Mouse (Mus musculus) heart, adult 2 months (tissue): Measurements from ENCODE around the gene Olfr47. TPM values are rescaled to one million over a fixed set of nuclear protein-coding genes. Genes with fewer than 3 reads are reported as not detected.
"Not testable (repeated sequence)": the region's sequence is repeated elsewhere in the genome, so short reads cannot be mapped to it uniquely, and the experiment has no call there.

ENCODE experiments used
- DNase-seq, 2 experiments: peaks; one replicate each; pipeline ENCODE4 v3.0.0; 2021
- H3K27ac ChIP-seq: fragments of 200-600 bp; 2 replicates; pipeline ENCODE4 v1.8.1; 2022
- H3K27me3 ChIP-seq: fragments of 200-500 bp; 2 replicates; pipeline ENCODE4 v1.6.1; 2012; ENCODE audit warnings: mild to moderate bottlenecking, low read length, inconsistent platforms, mixed read lengths; ENCODE audit not compliant: control insufficient read depth, insufficient read depth
- H3K36me3 ChIP-seq: fragments of 200-500 bp; 2 replicates; pipeline ENCODE4 v1.6.1; 2012; ENCODE audit warnings: low read length, inconsistent platforms; ENCODE audit not compliant: control insufficient read depth, insufficient read depth
- H3K4me1 ChIP-seq: fragments of 200-500 bp; 2 replicates; pipeline ENCODE4 v1.6.1; 2011; ENCODE audit warnings: low read length; ENCODE audit not compliant: control insufficient read depth, insufficient read depth
- H3K4me3 ChIP-seq: fragments of 200-600 bp; 2 replicates; pipeline ENCODE4 v1.8.1; 2022
- H3K79me2 ChIP-seq: fragments of 200-500 bp; replicated peaks from 2 replicates; pipeline ENCODE4 v1.6.1; 2012; ENCODE audit warnings: mild to moderate bottlenecking, inconsistent platforms, low read length, moderate library complexity, mixed read lengths; ENCODE audit not compliant: control insufficient read depth, insufficient read depth
- H3K9ac ChIP-seq: fragments of 200-500 bp; 2 replicates; pipeline ENCODE4 v1.6.1; 2012; ENCODE audit warnings: low read depth, mild to moderate bottlenecking, control low read depth, inconsistent platforms, low read length, mixed read lengths
- CTCF ChIP-seq: fragments of 200-600 bp; IDR thresholded peaks from 2 replicates; pipeline ENCODE4 v1.8.1; 2022; ENCODE audit warnings: antibody characterized with exemption, mild to moderate bottlenecking, moderate library complexity
- EP300 ChIP-seq: fragments of 200-500 bp; IDR thresholded peaks from 2 replicates; pipeline ENCODE4 v1.6.1; 2011; ENCODE audit warnings: low read depth, low read length, control low read depth; ENCODE audit not compliant: insufficient read depth
- POLR2A ChIP-seq: fragments of 200-500 bp; IDR thresholded peaks from 2 replicates; pipeline ENCODE4 v1.6.1; 2011; ENCODE audit warnings: mild to moderate bottlenecking, low read depth, low read length, control low read depth; ENCODE audit not compliant: insufficient read depth
- WGBS: fragments of 180-500 bp; shearing (Covaris S2); methylation state at CpG from one replicate; pipeline ENCODE4 v1.1.7; 2018; 5-methylcytosine and 5-hydroxymethylcytosine counted together
- intact Hi-C: fragments of 180-260 bp; cut with DNase I; formaldehyde crosslinking; loops from one replicate; pipeline ENCODE4 v1.15.1; 2025
- long read RNA-seq: library from polyadenylated mRNA; stranded (forward); transcript quantifications from one replicate; pipeline ENCODE4 v2.0.0, GENCODE M21; 2021
- polyA plus RNA-seq: library from polyadenylated mRNA; depleted of rRNA; stranded (reverse); fragments of >200 nt; gene quantifications from 2 replicates; pipeline ENCODE4 v1.2.3, GENCODE M21; 2012; rRNA removed
- total RNA-seq, 2 experiments: library from RNA; stranded (reverse); gene quantifications; 2 replicates each; pipeline ENCODE4 v1.2.3; 2021

The Olfr47 gene
- not detected for total RNA-seq
- polyA plus RNA-seq, result not detected in 2 replicates
- long read RNA-seq, result 0 reads

- WGBS, result 58% methylated on average over 1 of the region's 1 CpGs
- H3K4me3 ChIP-seq, intact Hi-C loops: not testable (repeated sequence)
These were observed at the start of gene Olfr47 for GRCm38 (mm10) chr6:43231255-43231654. TSS of gene Olfr47 (plus strand) at chr6:43231529.

GRCm38 (mm10) chr6:43190986-43191385 is 40.3 kb upstream of the Olfr47 start:
- 74% methylated on average over 3 of the region's 3 CpGs for WGBS
- no peak overlapping the region for H3K9ac ChIP-seq
- no peaks in the 10 kb centered on the region for H3K27me3 ChIP-seq
- H3K36me3 ChIP-seq, result no peaks in the 10 kb centered on the region
- no peak for TF ChIP-seq CTCF
- TF ChIP-seq EP300, result no peak
- TF ChIP-seq POLR2A, result no peak
- intact Hi-C loops, result no loop called here
- no peak for DNase-seq
- H3K79me2 ChIP-seq, result no peaks in the 10 kb centered on the region
- no peak overlapping the region for H3K4me3 ChIP-seq
- H3K4me1 ChIP-seq, result no peaks in the 10 kb centered on the region
- H3K27ac ChIP-seq, result no peak overlapping the region

More at GRCm38 (mm10) chr6:43231255-43231654, at the start of gene Olfr47:
- DNase-seq, H3K36me3 ChIP-seq, H3K4me1 ChIP-seq, H3K27ac ChIP-seq, H3K27me3 ChIP-seq, H3K79me2 ChIP-seq, H3K9ac ChIP-seq: not testable (repeated sequence)

GRCm38 (mm10) chr6:43196781-43197180 is 34.5 kb upstream of the Olfr47 start, which contains the start of gene Olfr435:
TSS of gene Olfr435 (plus strand) at chr6:43197146.
- TF ChIP-seq POLR2A, result no peak
- no peak for TF ChIP-seq CTCF
- no peak for TF ChIP-seq EP300
- Histone ChIP-seq H3K79me2 (no peaks in the 10 kb centered on the region), H3K4me1 (no peaks in the 10 kb centered on the region), H3K27ac (no peak within 1 kb of the TSS), H3K9ac (no peak within 1 kb of the TSS), H3K36me3 (no peaks in the 10 kb centered on the region), H3K27me3 (no peaks in the 10 kb centered on the region), H3K4me3 (no peak within 1 kb of the TSS)
- no peak for DNase-seq
- intact Hi-C loops, result no loop called here

DNA sequence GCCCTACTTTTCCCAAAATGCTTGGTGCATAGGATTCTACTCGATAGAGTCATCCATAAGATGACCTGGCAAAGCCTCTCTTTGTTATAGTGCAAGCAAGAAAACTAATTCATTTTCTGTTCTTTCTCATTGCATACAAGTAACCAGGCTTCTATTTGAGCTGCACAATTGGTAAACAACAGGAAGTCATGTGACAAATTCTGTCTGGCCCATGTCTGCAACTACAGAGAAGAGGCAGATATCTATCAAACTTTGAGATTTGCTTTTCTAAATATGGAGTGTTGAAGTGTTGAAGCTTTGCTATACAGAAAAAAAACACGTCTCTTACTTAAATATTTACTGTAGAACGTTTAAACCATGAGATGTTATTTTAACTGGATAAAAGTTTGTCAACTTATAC is 33.2 kb upstream of the Olfr47 start:
- TF ChIP-seq EP300, result no peak
- TF ChIP-seq CTCF, result no peak
- Histone ChIP-seq H3K9ac (no peak overlapping the region), H3K4me1 (no peaks in the 10 kb centered on the region), H3K4me3 (no peak overlapping the region), H3K27me3 (no peaks in the 10 kb centered on the region), H3K79me2 (no peaks in the 10 kb centered on the region), H3K27ac (no peak overlapping the region), H3K36me3 (no peaks in the 10 kb centered on the region)
- WGBS, result 46% methylated on average over 3 of the region's 3 CpGs
- no peak for DNase-seq
- intact Hi-C loops, result no loop called here

DNA sequence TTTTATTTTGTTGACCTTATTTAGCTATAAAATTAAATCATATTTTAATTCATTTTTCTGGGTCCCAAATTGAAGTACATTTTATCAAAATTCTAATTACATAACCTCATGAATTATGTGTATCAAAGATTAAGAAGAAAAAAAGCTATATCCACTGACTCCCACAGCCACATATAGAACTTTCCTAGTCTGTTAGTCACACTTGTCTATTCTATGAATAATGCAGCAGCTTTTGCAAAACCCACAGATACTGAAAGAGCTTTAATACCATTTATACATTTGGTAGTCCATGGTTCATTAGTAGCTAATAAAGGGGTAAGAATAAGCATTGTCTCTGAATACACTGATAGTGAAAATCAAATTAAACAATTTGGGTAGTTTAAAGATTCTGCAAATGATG is 28.5 kb upstream of the Olfr47 start:
- no peaks in the 10 kb centered on the region for H3K4me1 ChIP-seq
- no peak overlapping the region for H3K9ac ChIP-seq
- H3K79me2 ChIP-seq, result no peaks in the 10 kb centered on the region
- intact Hi-C loops, result no loop called here
- H3K4me3 ChIP-seq, result no peak overlapping the region
- no peaks in the 10 kb centered on the region for H3K27me3 ChIP-seq
- H3K27ac ChIP-seq, result no peak overlapping the region
- no peak for DNase-seq
- no peaks in the 10 kb centered on the region for H3K36me3 ChIP-seq
- no peak for TF ChIP-seq EP300
- TF ChIP-seq POLR2A, result no peak
- no peak for TF ChIP-seq CTCF

- 53% methylated on average over 2 of the region's 2 CpGs for WGBS
These were observed 26.0 kb upstream of the Olfr47 start for GRCm38 (mm10) chr6:43205355-43205754.

GRCm38 (mm10) chr6:43212873-43213272 is 18.5 kb upstream of the Olfr47 start, which contains the start of gene Olfr434:
TSS of gene Olfr434 (plus strand) at chr6:43213021.
- H3K4me1 ChIP-seq, H3K27ac ChIP-seq, DNase-seq, H3K9ac ChIP-seq, H3K27me3 ChIP-seq, H3K79me2 ChIP-seq, intact Hi-C loops, H3K36me3 ChIP-seq, H3K4me3 ChIP-seq: not testable (repeated sequence)

More at GRCm38 (mm10) chr6:43205355-43205754, 26.0 kb upstream of the Olfr47 start:
- TF ChIP-seq CTCF, result no peak
- TF ChIP-seq EP300, result no peak
- TF ChIP-seq POLR2A, result no peak
- Histone ChIP-seq H3K9ac (no peak overlapping the region), H3K4me3 (no peak overlapping the region), H3K27ac (no peak overlapping the region), H3K27me3 (no peaks in the 10 kb centered on the region), H3K4me1 (no peaks in the 10 kb centered on the region), H3K36me3 (no peaks in the 10 kb centered on the region), H3K79me2 (no peaks in the 10 kb centered on the region)
- DNase-seq, result no peak
- intact Hi-C loops, result no loop called here
